Mouse (Mus musculus) urinary bladder, postnatal 25 days (tissue): ENCODE data around the gene Gm11011.
"Not testable (repeated sequence)": the region's sequence is repeated elsewhere in the genome, so short reads cannot be mapped to it uniquely, and the experiment has no call there.

Experiments
- DNase-seq: peaks from one replicate; pipeline ENCODE4 v3.0.0; 2022; ENCODE audit warnings: low spot score

Gm11011 gene

DNA sequence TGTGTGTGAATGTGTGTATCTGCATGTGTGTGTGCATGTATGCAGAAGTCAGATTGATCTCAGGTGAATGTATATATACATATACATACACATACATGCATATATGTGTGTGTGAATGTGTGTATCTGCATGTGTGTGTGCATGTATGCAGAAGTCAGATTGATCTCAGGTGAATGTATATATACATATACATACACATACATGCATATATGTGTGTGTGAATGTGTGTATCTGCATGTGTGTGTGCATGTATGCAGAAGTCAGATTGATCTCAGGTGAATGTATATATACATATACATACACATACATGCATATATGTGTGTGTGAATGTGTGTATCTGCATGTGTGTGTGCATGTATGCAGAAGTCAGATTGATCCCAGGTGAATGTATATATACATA, at the start of gene Gm11011:
TSS of gene Gm11011 (minus strand) at position 101 of the 400 bp plus-strand sequence.
- DNase-seq, result not testable (repeated sequence)

- no peak for DNase-seq
Observed at GRCm38 (mm10) chr2:169636414-169636813, 48.9 kb upstream of the Gm11011 start.

- no peak for DNase-seq
Observed at GRCm38 (mm10) chr2:169635428-169635827, 47.9 kb upstream of the Gm11011 start.

- DNase-seq, result no peak
Observed at GRCm38 (mm10) chr2:169634619-169635382, 47.3 kb upstream of the Gm11011 start.

DNA sequence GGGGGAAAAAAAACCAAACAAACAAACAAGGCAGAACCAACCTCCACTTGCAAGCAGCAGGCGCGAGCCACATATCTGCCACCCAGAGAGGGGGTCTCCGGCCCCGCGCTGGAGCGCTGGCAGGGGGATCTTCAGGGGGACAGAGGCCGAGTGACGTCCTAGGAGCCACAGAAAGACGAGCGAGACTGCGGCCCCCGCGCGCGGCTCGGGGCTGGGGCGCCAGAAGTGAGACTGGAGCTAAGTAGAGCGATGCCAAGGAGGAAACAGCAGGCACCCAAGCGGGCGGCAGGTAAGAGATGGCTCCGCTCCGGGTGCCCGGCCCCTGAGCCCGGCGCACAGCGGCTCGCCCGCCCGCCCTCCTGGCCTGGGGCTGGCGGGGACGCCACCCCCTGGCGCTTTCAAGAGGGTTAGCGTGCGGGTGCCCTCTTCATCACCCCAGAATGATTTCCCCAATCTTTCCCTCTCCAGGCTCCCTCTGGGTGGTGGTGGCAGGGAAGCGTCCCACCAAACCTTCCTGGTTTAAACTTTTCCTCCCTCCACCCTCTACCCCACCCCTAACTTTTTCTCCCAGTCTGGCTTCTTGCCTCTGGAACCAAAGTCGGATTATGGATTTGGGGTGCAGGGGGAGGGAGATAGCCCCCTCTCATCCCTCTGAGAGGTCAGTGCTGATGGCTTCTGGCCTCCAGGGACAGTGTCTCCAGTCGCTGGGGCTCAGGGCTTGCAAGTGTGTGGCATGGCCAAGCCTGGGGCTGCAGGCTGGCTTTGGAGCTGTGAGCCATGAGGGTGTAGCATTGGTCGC, 46.1 kb upstream of the Gm11011 start:
- peak; percentile 43 for DNase-seq

DNA sequence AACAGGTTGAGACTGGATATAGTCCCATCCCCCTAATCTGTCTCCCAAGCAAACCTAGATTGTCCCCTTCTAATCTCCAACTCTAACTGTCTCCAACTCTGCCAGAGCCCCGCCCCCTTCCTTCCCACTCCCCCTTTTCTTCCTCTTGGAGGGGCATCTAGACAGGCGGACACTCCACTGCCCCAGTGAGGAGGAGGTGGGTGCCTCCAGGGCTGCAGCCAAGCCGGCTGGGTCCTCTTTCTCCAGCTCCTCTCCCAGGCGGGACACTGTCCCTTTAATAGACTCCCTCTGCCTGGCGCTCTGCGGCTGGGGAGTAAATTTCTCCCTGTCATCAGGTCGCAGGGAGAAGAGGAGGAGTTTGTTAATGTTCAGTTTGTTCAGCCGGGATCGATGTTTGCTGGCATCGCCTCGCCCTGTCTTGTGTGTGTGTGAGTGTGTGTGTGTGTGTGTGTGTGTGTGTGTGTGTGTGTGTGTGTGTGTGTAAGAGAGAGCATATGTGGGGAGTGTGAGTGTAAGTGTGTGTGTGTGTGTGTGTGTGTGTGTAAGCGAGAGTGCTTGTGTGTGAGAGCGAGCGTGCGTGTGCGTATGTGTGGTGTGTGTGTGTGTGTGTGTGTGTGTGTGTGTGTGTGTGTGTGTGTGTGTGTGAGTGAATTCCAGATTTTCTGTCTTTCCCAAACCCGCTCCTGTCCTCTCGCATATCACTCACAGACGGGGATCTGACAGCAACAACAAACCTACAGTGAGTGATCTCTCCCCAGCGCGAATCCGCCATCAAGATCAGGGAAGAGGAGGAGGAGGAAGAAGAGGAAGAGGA, 45.0 kb upstream of the Gm11011 start, which contains the start of gene Tshz2:
TSS of gene Tshz2 (plus strand) at position 676 of the 814 bp plus-strand sequence.
- peak; percentile 34 for DNase-seq

- no peak for DNase-seq
Observed at GRCm38 (mm10) chr2:169630070-169630469, 42.5 kb upstream of the Gm11011 start.

- DNase-seq, result no peak
Observed at GRCm38 (mm10) chr2:169621201-169621710, 33.7 kb upstream of the Gm11011 start.

DNA sequence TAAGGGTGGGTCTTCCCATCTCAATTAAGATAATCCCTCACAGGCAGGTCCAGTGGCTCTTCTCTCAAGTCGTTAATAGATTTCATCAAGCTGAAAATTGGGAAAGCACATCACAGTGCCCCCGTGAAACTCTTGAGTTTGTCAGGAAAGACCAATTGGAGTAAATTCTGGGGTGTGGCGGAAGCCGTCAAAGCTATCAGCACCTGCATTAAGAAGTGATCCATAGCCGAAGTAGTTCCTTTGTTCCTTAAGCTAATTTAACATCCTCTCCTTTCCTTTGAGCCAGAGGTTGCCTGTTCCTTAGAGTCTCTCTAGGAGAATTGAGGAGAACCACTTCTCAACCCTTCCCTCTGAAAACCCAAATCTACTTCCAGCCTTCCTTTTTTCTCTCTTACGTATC, 28.5 kb upstream of the Gm11011 start:
- no peak for DNase-seq

- no peak for DNase-seq
Observed at GRCm38 (mm10) chr2:169614683-169615082, 27.1 kb upstream of the Gm11011 start.

GRCm38 (mm10) chr2:169611557-169611956, 24.0 kb upstream of the Gm11011 start:
- no peak for DNase-seq

DNA sequence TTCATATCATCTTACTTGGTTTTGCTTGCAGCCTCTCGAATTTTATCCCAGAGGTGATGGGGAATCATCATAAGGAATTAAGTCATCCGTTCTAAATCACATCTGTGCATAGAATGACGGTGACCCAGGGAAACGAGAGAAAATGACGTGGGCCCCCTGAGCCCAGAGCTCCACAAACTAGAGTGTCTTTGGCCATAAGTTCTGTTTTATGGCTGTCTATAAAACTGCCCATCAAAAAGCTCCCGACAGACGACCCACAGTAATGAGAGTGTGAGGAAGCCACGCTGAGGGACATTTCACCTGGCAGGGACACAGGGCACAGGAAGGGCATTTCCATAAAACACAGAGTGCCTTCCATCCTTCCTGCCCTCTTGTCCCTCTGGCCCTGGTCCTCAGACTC, 23.3 kb upstream of the Gm11011 start:
- DNase-seq, result no peak

DNA sequence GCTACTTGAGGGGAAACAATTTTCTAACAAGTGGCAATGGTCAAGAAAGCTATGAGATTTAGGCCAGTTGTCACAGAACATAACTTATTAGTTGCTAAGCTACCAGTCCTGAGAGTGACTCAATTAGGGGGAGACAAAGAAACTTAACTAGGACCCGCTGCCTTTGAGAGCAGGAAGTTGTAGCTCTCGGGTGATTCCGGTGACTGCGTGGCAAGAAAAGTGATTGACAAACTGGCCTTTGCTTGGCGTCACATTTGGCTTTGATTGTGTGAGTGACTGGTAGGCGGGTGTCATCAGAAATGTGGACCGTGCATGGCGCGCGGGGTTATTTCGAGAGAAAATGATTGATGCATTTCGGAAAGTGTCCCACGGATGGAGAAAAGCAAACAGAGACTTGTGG, 22.4 kb upstream of the Gm11011 start:
- DNase-seq, result no peak

GRCm38 (mm10) chr2:169607787-169608186, 20.2 kb upstream of the Gm11011 start:
- DNase-seq, result no peak

GRCm38 (mm10) chr2:169606901-169607678, 19.5 kb upstream of the Gm11011 start:
- DNase-seq, result no peak

GRCm38 (mm10) chr2:169600163-169600562, 12.6 kb upstream of the Gm11011 start:
- no peak for DNase-seq

DNA sequence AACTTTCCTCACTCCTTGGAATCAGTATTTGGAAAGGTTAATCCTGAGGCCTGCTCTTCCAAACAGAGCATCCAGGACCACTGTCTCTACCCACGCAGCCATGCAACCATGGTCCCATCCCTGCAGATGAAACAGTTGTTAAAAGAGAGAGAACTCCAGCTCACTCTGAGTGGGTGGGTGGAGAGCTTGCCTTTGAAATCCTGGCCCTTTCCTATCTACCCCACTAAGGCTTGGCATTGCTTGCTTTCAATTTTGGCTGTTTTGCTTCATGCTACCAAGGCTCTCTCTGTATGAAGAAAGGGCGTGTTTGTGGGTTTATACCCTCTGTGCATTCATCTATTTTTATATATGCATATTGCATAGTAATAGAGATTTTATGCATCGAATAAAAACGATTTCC, 12.0 kb upstream of the Gm11011 start:
- no peak for DNase-seq

DNA sequence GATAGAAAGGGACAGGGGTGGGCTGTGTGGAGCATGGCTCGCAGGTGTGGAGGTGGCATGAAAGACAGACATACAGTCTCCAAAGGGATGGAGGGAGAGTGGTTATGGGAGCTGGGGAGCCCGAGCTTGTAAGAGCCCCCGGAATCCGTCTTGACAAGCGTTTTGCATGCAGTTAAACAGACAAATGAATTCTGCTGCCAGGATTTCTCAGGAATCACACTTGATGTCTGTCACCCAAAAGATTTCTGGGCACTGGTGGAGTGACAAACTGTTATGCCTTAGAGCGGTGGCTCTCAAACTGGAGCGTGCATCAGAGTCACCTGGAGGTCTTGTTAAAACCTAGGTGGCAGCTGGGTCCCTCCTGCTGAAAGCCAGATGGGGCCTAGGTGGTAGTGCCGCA, 10.4 kb upstream of the Gm11011 start:
- DNase-seq, result no peak

DNA sequence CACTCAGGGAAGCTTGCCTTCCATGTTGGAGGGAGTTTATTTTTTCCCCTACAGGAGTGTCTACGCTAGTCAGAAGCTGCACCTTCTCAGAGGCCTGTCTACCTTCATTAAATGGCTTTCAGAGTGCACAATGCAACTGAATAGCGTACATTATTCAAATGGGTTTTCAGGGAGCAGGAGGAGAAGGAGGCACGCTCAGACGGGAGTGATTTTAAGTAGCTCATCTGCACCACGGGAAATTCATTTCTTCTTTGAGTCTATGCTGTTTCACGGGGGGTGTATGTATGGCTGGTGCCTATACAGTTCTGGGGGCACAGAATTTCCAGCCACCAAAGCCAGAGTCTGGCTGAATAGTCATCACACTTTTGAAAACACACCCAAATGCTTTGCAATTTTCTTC, 9.8 kb upstream of the Gm11011 start:
- DNase-seq, result no peak

DNA sequence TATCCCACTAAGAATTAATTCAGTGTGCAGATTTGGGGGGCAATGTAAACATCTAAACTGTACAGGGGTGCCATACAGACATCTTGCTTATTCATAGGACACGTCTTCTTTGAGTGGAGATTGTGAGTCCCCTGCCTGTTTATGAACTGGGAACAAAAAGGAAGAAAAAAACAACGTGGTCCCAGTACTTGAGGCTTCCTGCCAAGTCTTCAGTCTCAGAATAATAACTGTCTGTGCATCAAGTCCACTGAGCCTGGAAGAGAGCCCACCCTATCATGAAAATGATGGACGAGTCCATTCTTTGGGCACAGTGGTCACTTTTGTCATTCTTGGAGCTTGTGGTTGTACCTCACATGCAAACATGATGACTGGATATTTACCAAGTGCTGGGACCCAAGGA, 6.2 kb upstream of the Gm11011 start:
- DNase-seq, result no peak

- no peak for DNase-seq
Observed at GRCm38 (mm10) chr2:169590412-169590811, 2.9 kb upstream of the Gm11011 start.
